Mouse (Mus musculus) erythroid progenitor cell, adult 5-6 weeks (primary cell): ENCODE measurements around the gene Med21. TPM values are rescaled to one million over a fixed set of nuclear protein-coding genes. Genes with fewer than 3 reads are reported as not detected.

ENCODE experiments used
- ATAC-seq: replicated peaks from 2 replicates; pipeline ENCODE4 v1.8.0; 2016; ENCODE audit warnings: moderate number of reproducible peaks, mild to moderate bottlenecking, moderate TSS enrichment, inconsistent platforms; ENCODE audit not compliant: poor library complexity, low FRiP score, severe bottlenecking
- total RNA-seq, 2 experiments: library from RNA; stranded (forward) in 1 of 2; stranded (reverse) in 1 of 2; fragments of 150-400 nt in 1 of 2; fragments of 186-747, 209-891 nt in 1 of 2; gene quantifications; 2 replicates each; pipeline versions ENCODE4 v1.2.3 to v1.2.4; 2015 to 2017; ENCODE audit warnings: low replicate concordance in 2 of 2

Med21 gene
- total RNA-seq, 2 experiments from 2014 or later, result 73.0 to 112 TPM

- no peak for ATAC-seq
These were observed 32.7 kb downstream of the Med21 start for GRCm38 (mm10) chr6:146674881-146675536.

GRCm38 (mm10) chr6:146676904-146677303 is 34.6 kb downstream of the Med21 start:
- no peak for ATAC-seq

GRCm38 (mm10) chr6:146678136-146679070 is 36.1 kb downstream of the Med21 start:
- no peak for ATAC-seq

- no peak for ATAC-seq
These were observed 41.5 kb downstream of the Med21 start for GRCm38 (mm10) chr6:146683881-146684280.

GRCm38 (mm10) chr6:146685781-146686308 is 43.5 kb downstream of the Med21 start:
- peak; percentile 48; the same call in 1 of the 2 replicates for ATAC-seq

- no peak for ATAC-seq
These were observed 44.3 kb downstream of the Med21 start for GRCm38 (mm10) chr6:146686463-146687196.

GRCm38 (mm10) chr6:146688010-146688409 is 45.7 kb downstream of the Med21 start:
- no peak for ATAC-seq

GRCm38 (mm10) chr6:146688861-146689260 is 46.5 kb downstream of the Med21 start:
- ATAC-seq, result no peak

GRCm38 (mm10) chr6:146697767-146698166 is 55.4 kb downstream of the Med21 start:
- no peak for ATAC-seq

GRCm38 (mm10) chr6:146698376-146698775 is 56.0 kb downstream of the Med21 start:
- no peak for ATAC-seq

Other genes with a start within 250 kb of the Med21 start
- 7.1 and 15.1 TPM in 2 replicates for gene Itpr2, start 140.3 kb upstream of the Med21 start, total RNA-seq (2015; ENCODE audit: low replicate concordance)
- 5.1 and 13.6 TPM in 2 replicates for gene Itpr2, start 140.3 kb upstream of the Med21 start, total RNA-seq (2017; ENCODE audit: low replicate concordance)
- gene Fgfr1op2, start 65.3 kb upstream of the Med21 start, total RNA-seq (2015; ENCODE audit: low replicate concordance), result 191 and 241 TPM in 2 replicates
- gene Fgfr1op2, start 65.3 kb upstream of the Med21 start, total RNA-seq (2017; ENCODE audit: low replicate concordance), result 160 and 213 TPM in 2 replicates
- 108 and 132 TPM in 2 replicates for gene Ints13, start 64.7 kb upstream of the Med21 start, total RNA-seq (2015; ENCODE audit: low replicate concordance)
- 110 and 121 TPM in 2 replicates for gene Ints13, start 64.7 kb upstream of the Med21 start, total RNA-seq (2017; ENCODE audit: low replicate concordance)
- gene Tm7sf3, start 277 bp downstream of the Med21 start, total RNA-seq (2015; ENCODE audit: low replicate concordance), result 41.1 and 67.5 TPM in 2 replicates
- 47.8 and 49.5 TPM in 2 replicates for gene Tm7sf3, start 277 bp downstream of the Med21 start, total RNA-seq (2017; ENCODE audit: low replicate concordance)
- 1.4 and 5.9 TPM in 2 replicates for gene Stk38l, start 82.4 kb downstream of the Med21 start, total RNA-seq (2015; ENCODE audit: low replicate concordance)
- 3.2 TPM in 2 replicates for gene Stk38l, start 82.4 kb downstream of the Med21 start, total RNA-seq (2017; ENCODE audit: low replicate concordance)
- 0.84 and 1.4 TPM in 2 replicates for gene Arntl2, start 153.5 kb downstream of the Med21 start, total RNA-seq (2015; ENCODE audit: low replicate concordance)
- gene Arntl2, start 153.5 kb downstream of the Med21 start, total RNA-seq (2017; ENCODE audit: low replicate concordance), result not detected in 2 replicates
- not detected in 2 replicates for gene Smco2, start 207.6 kb downstream of the Med21 start, total RNA-seq (2015; ENCODE audit: low replicate concordance)
- not detected in 2 replicates for gene Smco2, start 207.6 kb downstream of the Med21 start, total RNA-seq (2017; ENCODE audit: low replicate concordance)
- gene Ppfibp1, start 245.9 kb downstream of the Med21 start, total RNA-seq (2015; ENCODE audit: low replicate concordance), result 0.42 and 6.1 TPM in 2 replicates
- 0.64 and 1.5 TPM in 2 replicates for gene Ppfibp1, start 245.9 kb downstream of the Med21 start, total RNA-seq (2017; ENCODE audit: low replicate concordance)